Mouse (Mus musculus) embryonic facial prominence, embryonic 13.5 days (tissue): ENCODE results near the gene Pard3. TPM values are rescaled to one million over a fixed set of nuclear protein-coding genes. Genes with fewer than 3 reads are reported as not detected.

Experiments
- ATAC-seq: fragments of 200-750 bp; cut with Nextera tagmentation; 2 replicates; pipeline ENCODE4 v1.8.0; 2017; ENCODE audit warnings: low read depth; ENCODE audit not compliant: insufficient number of reproducible peaks, insufficient read depth, low FRiP score, low TSS enrichment
- H3K27ac ChIP-seq: fragments of 300-500 bp; sonication (generic); 2 replicates; pipeline ENCODE4 v1.5.1; 2015; ENCODE audit warnings: moderate library complexity, mild to moderate bottlenecking, inconsistent platforms
- H3K27me3 ChIP-seq: fragments of 300-500 bp; sonication (generic); 2 replicates; pipeline ENCODE4 v1.6.1; 2015; ENCODE audit warnings: mild to moderate bottlenecking, inconsistent platforms
- H3K36me3 ChIP-seq: fragments of 300-500 bp; sonication (generic); 2 replicates; pipeline ENCODE4 v1.6.1; 2015; ENCODE audit warnings: mild to moderate bottlenecking, inconsistent platforms
- H3K4me1 ChIP-seq: fragments of 300-500 bp; sonication (generic); 2 replicates; pipeline ENCODE4 v1.6.1; 2015; ENCODE audit warnings: inconsistent platforms
- H3K4me2 ChIP-seq: fragments of 300-500 bp; sonication (generic); 2 replicates; pipeline ENCODE4 v1.6.1; 2015; ENCODE audit warnings: moderate library complexity, mild to moderate bottlenecking, inconsistent platforms
- H3K4me3 ChIP-seq: fragments of 300-500 bp; sonication (generic); 2 replicates; pipeline ENCODE4 v1.5.1; 2015; ENCODE audit warnings: mild to moderate bottlenecking, inconsistent platforms
- H3K9ac ChIP-seq: fragments of 300-500 bp; sonication (generic); 2 replicates; pipeline ENCODE4 v1.6.1; 2015; ENCODE audit warnings: mild to moderate bottlenecking, inconsistent platforms
- H3K9me3 ChIP-seq: fragments of 300-500 bp; sonication (generic); 2 replicates; pipeline ENCODE4 v1.6.1; 2016; ENCODE audit warnings: inconsistent platforms
- WGBS: fragments of 180-500 bp; shearing (Covaris S2); methylation state at CpG from one replicate; pipeline ENCODE4 v1.1.7; 2015; ENCODE audit warnings: mixed read lengths; 5-methylcytosine and 5-hydroxymethylcytosine counted together
- polyA plus RNA-seq: library from polyadenylated mRNA; unstranded; fragments of >200 nt; fragmentation: Nextera tagmentation; extraction: Ambion mirVana; gene quantifications from 2 replicates; pipeline ENCODE4 v1.2.1, GENCODE M21; 2015

Gene Pard3
- polyA plus RNA-seq, 1 experiment from 2014 or later, result 35.6 TPM

GRCm38 (mm10) chr8:127603062-127603461 is 539.4 kb downstream of the Pard3 start:
- no peak overlapping the region for H3K27ac ChIP-seq
- no peak overlapping the region for H3K4me2 ChIP-seq
- 98% methylated on average over 15 of the region's 15 CpGs for WGBS
- no peak for ATAC-seq
- no peak overlapping the region for H3K9ac ChIP-seq
- H3K4me1 ChIP-seq, result no peaks in the 10 kb centered on the region
- H3K36me3 ChIP-seq, result peaks cover 22% of the 10 kb centered on the region
- no peaks in the 10 kb centered on the region for H3K27me3 ChIP-seq
- no peaks in the 10 kb centered on the region for H3K9me3 ChIP-seq
- no peak overlapping the region for H3K4me3 ChIP-seq

GRCm38 (mm10) chr8:127608541-127609270 is 545.0 kb downstream of the Pard3 start:
- H3K9me3 ChIP-seq, result no peaks in the 10 kb centered on the region
- H3K4me1 ChIP-seq, result peaks cover under 1% of the 10 kb centered on the region; the same call in 1 of the 2 replicates
- WGBS, result 81% methylated on average over 7 of the region's 7 CpGs
- H3K9ac ChIP-seq, result no peak overlapping the region
- H3K27me3 ChIP-seq, result no peaks in the 10 kb centered on the region
- H3K4me3 ChIP-seq, result no peak overlapping the region
- no peak overlapping the region for H3K27ac ChIP-seq
- H3K4me2 ChIP-seq, result no peak overlapping the region
- no peak for ATAC-seq
- H3K36me3 ChIP-seq, result peaks cover 21% of the 10 kb centered on the region

GRCm38 (mm10) chr8:127609316-127609715 is 545.6 kb downstream of the Pard3 start:
- ATAC-seq, result no peak
- Histone ChIP-seq H3K9ac (no peak overlapping the region), H3K4me3 (no peak overlapping the region), H3K27me3 (no peaks in the 10 kb centered on the region), H3K27ac (no peak overlapping the region), H3K4me2 (no peak overlapping the region), H3K36me3 (peaks cover 18% of the 10 kb centered on the region), H3K9me3 (no peaks in the 10 kb centered on the region), H3K4me1 (peaks cover 4% of the 10 kb centered on the region; the same call in 1 of the 2 replicates)
- 87% methylated on average over 10 of the region's 10 CpGs for WGBS

- Histone ChIP-seq H3K9me3 (no peaks in the 10 kb centered on the region), H3K4me2 (no peak overlapping the region), H3K27me3 (no peaks in the 10 kb centered on the region), H3K27ac (no peak overlapping the region), H3K4me3 (no peak overlapping the region), H3K4me1 (peaks cover 4% of the 10 kb centered on the region; the same call in 1 of the 2 replicates), H3K36me3 (peaks cover 18% of the 10 kb centered on the region), H3K9ac (no peak overlapping the region)
- 82% methylated on average over 4 of the region's 4 CpGs for WGBS
- ATAC-seq, result no peak
Observed at GRCm38 (mm10) chr8:127614206-127614605, 550.5 kb downstream of the Pard3 start.

- H3K27ac ChIP-seq, result no peak overlapping the region
- no peaks in the 10 kb centered on the region for H3K27me3 ChIP-seq
- WGBS, result 75% methylated on average over 2 of the region's 2 CpGs
- 0 out of 2 replicates have a peak, but pooled peaks cover 6% of the 10 kb centered on the region for H3K36me3 ChIP-seq
- H3K4me3 ChIP-seq, result no peak overlapping the region
- H3K4me1 ChIP-seq, result peaks cover 4% of the 10 kb centered on the region; the same call in 1 of the 2 replicates
- ATAC-seq, result no peak
- no peaks in the 10 kb centered on the region for H3K9me3 ChIP-seq
- H3K4me2 ChIP-seq, result no peak overlapping the region
- H3K9ac ChIP-seq, result no peak overlapping the region
Observed at GRCm38 (mm10) chr8:127616681-127617080, 553.0 kb downstream of the Pard3 start.

- WGBS, result 89% methylated on average over 3 of the region's 3 CpGs
- H3K4me2 ChIP-seq, result no peak overlapping the region
- no peaks in the 10 kb centered on the region for H3K36me3 ChIP-seq
- no peaks in the 10 kb centered on the region for H3K9me3 ChIP-seq
- no peak overlapping the region for H3K9ac ChIP-seq
- no peaks in the 10 kb centered on the region for H3K27me3 ChIP-seq
- no peaks in the 10 kb centered on the region for H3K4me1 ChIP-seq
- no peak overlapping the region for H3K27ac ChIP-seq
- no peak for ATAC-seq
- H3K4me3 ChIP-seq, result no peak overlapping the region
Observed at GRCm38 (mm10) chr8:127622137-127622536, 558.4 kb downstream of the Pard3 start.

GRCm38 (mm10) chr8:127638232-127639087 is 574.8 kb downstream of the Pard3 start:
- 0 out of 2 replicates have a peak, but pooled peaks cover 4% of the 10 kb centered on the region for H3K4me1 ChIP-seq
- H3K27me3 ChIP-seq, result no peaks in the 10 kb centered on the region
- 86% methylated on average over 9 of the region's 9 CpGs for WGBS
- ATAC-seq, result no peak
- no peak overlapping the region for H3K9ac ChIP-seq
- no peaks in the 10 kb centered on the region for H3K9me3 ChIP-seq
- no peak overlapping the region for H3K27ac ChIP-seq
- no peak overlapping the region for H3K4me3 ChIP-seq
- H3K36me3 ChIP-seq, result no peaks in the 10 kb centered on the region
- H3K4me2 ChIP-seq, result no peak overlapping the region

- no peak overlapping the region for H3K4me2 ChIP-seq
- no peaks in the 10 kb centered on the region for H3K36me3 ChIP-seq
- H3K4me3 ChIP-seq, result no peak overlapping the region
- 91% methylated on average over 4 of the region's 4 CpGs for WGBS
- no peak for ATAC-seq
- H3K27ac ChIP-seq, result no peak overlapping the region
- no peaks in the 10 kb centered on the region for H3K27me3 ChIP-seq
- no peak overlapping the region for H3K9ac ChIP-seq
- H3K4me1 ChIP-seq, result 0 out of 2 replicates have a peak, but pooled peaks cover 5% of the 10 kb centered on the region
- H3K9me3 ChIP-seq, result no peaks in the 10 kb centered on the region
Observed at GRCm38 (mm10) chr8:127639088-127639453, 575.4 kb downstream of the Pard3 start.

GRCm38 (mm10) chr8:127655559-127655958 is 591.9 kb downstream of the Pard3 start:
- Histone ChIP-seq H3K9ac (no peak overlapping the region), H3K4me3 (no peak overlapping the region), H3K4me1 (peaks cover 11% of the 10 kb centered on the region), H3K36me3 (no peaks in the 10 kb centered on the region), H3K4me2 (no peak overlapping the region), H3K27ac (no peak overlapping the region), H3K27me3 (no peaks in the 10 kb centered on the region), H3K9me3 (no peaks in the 10 kb centered on the region)
- ATAC-seq, result no peak
- 89% methylated on average over 3 of the region's 3 CpGs for WGBS
